Mouse (Mus musculus): ENCODE results near the gene Frmd4b. TPM values are rescaled to one million over a fixed set of nuclear protein-coding genes. Genes with fewer than 3 reads are reported as not detected.

The Frmd4b gene
- polyA plus RNA-seq, 1 experiment from 2014 or later: 6.3 TPM

- DNase-seq (ENCODE audit: low spot score): peak; percentile 65
These were observed 296.2 kb downstream of the Frmd4b start for GRCm38 (mm10) chr6:97321156-97321555.

GRCm38 (mm10) chr6:97319081-97319480 is 298.3 kb downstream of the Frmd4b start:
- DNase-seq (ENCODE audit: low spot score): no peak

- peak; percentile 76 for DNase-seq (ENCODE audit: low spot score)
These were observed 299.4 kb downstream of the Frmd4b start for GRCm38 (mm10) chr6:97317956-97318355.

- DNase-seq (ENCODE audit: low spot score): no peak
These were observed 300.6 kb downstream of the Frmd4b start for GRCm38 (mm10) chr6:97316716-97317115.

- no peak for DNase-seq (ENCODE audit: low spot score)
These were observed 302.0 kb downstream of the Frmd4b start for GRCm38 (mm10) chr6:97315311-97315710.

GRCm38 (mm10) chr6:97312545-97312939 is 304.8 kb downstream of the Frmd4b start:
- DNase-seq (ENCODE audit: low spot score): no peak

- DNase-seq (ENCODE audit: low spot score): peak; percentile 46
These were observed 305.5 kb downstream of the Frmd4b start for GRCm38 (mm10) chr6:97311599-97312544.

GRCm38 (mm10) chr6:97310901-97311331 is 306.4 kb downstream of the Frmd4b start:
- peak; percentile 75 for DNase-seq (ENCODE audit: low spot score)

- no peak for DNase-seq (ENCODE audit: low spot score)
These were observed 308.2 kb downstream of the Frmd4b start for GRCm38 (mm10) chr6:97309161-97309560.

GRCm38 (mm10) chr6:97308562-97308961 is 308.8 kb downstream of the Frmd4b start:
- no peak for DNase-seq (ENCODE audit: low spot score)

GRCm38 (mm10) chr6:97307231-97307630 is 310.1 kb downstream of the Frmd4b start:
- no peak for DNase-seq (ENCODE audit: low spot score)

- DNase-seq (ENCODE audit: low spot score): no peak
These were observed 311.0 kb downstream of the Frmd4b start for GRCm38 (mm10) chr6:97306351-97306750.

- DNase-seq (ENCODE audit: low spot score): no peak
These were observed 311.9 kb downstream of the Frmd4b start for GRCm38 (mm10) chr6:97305491-97305890.

- DNase-seq (ENCODE audit: low spot score): no peak
These were observed 312.3 kb downstream of the Frmd4b start for GRCm38 (mm10) chr6:97305010-97305409.

GRCm38 (mm10) chr6:97303277-97304109 is 313.8 kb downstream of the Frmd4b start:
- DNase-seq (ENCODE audit: low spot score): no peak

GRCm38 (mm10) chr6:97302303-97302702 is 315.0 kb downstream of the Frmd4b start:
- no peak for DNase-seq (ENCODE audit: low spot score)

GRCm38 (mm10) chr6:97300659-97301058 is 316.7 kb downstream of the Frmd4b start:
- DNase-seq (ENCODE audit: low spot score): peak; percentile 74

GRCm38 (mm10) chr6:97300180-97300579 is 317.2 kb downstream of the Frmd4b start:
- no peak for DNase-seq (ENCODE audit: low spot score)

- DNase-seq (ENCODE audit: low spot score): no peak
These were observed 320.2 kb downstream of the Frmd4b start for GRCm38 (mm10) chr6:97297151-97297550.

- no peak for DNase-seq (ENCODE audit: low spot score)
These were observed 321.3 kb downstream of the Frmd4b start for GRCm38 (mm10) chr6:97295866-97296527.

- no peak for DNase-seq (ENCODE audit: low spot score)
These were observed 321.9 kb downstream of the Frmd4b start for GRCm38 (mm10) chr6:97295416-97295815.

All from thymus, postnatal 0 days (tissue).